Mouse (Mus musculus) neural tube, embryonic 15.5 days (tissue): Measurements from ENCODE around the gene Obox6. TPM values are rescaled to one million over a fixed set of nuclear protein-coding genes. Genes with fewer than 3 reads are reported as not detected.

Source experiments
- ATAC-seq: fragments of 200-750 bp; cut with Nextera tagmentation; 2 replicates; pipeline ENCODE4 v1.8.0; 2017; ENCODE audit warnings: mild to moderate bottlenecking, moderate TSS enrichment, moderate library complexity; ENCODE audit not compliant: low FRiP score
- H3K27ac ChIP-seq: fragments of 300-500 bp; sonication (generic); replicated peaks from 2 replicates; pipeline ENCODE4 v1.5.1; 2015; ENCODE audit warnings: mild to moderate bottlenecking, inconsistent platforms
- H3K27me3 ChIP-seq: fragments of 300-500 bp; sonication (generic); replicated peaks from 2 replicates; pipeline ENCODE4 v1.6.1; 2015; ENCODE audit warnings: inconsistent platforms
- H3K36me3 ChIP-seq: fragments of 300-500 bp; sonication (generic); 2 replicates; pipeline ENCODE4 v1.6.1; 2015; ENCODE audit warnings: inconsistent platforms
- H3K4me1 ChIP-seq: fragments of 300-500 bp; sonication (generic); 2 replicates; pipeline ENCODE4 v1.6.1; 2015; ENCODE audit warnings: inconsistent platforms
- H3K4me2 ChIP-seq: fragments of 300-500 bp; sonication (generic); 2 replicates; pipeline ENCODE4 v1.6.1; 2015; ENCODE audit warnings: inconsistent platforms, mild to moderate bottlenecking, moderate library complexity
- H3K4me3 ChIP-seq: fragments of 300-500 bp; sonication (generic); replicated peaks from 2 replicates; pipeline ENCODE4 v1.5.1; 2015; ENCODE audit warnings: mild to moderate bottlenecking, inconsistent platforms
- H3K9ac ChIP-seq: fragments of 300-500 bp; sonication (generic); replicated peaks from 2 replicates; pipeline ENCODE4 v1.6.1; 2015; ENCODE audit warnings: mild to moderate bottlenecking, inconsistent platforms
- H3K9me3 ChIP-seq: fragments of 300-500 bp; sonication (generic); replicated peaks from 2 replicates; pipeline ENCODE4 v1.6.1; 2016; ENCODE audit warnings: inconsistent platforms
- WGBS: fragments of 180-500 bp; shearing (Covaris S2); methylation state at CpG from one replicate; pipeline ENCODE4 v1.1.7; 2015; ENCODE audit warnings: mixed read lengths; 5-methylcytosine and 5-hydroxymethylcytosine counted together
- polyA plus RNA-seq: library from polyadenylated mRNA; unstranded; fragments of >200 nt; fragmentation: Nextera tagmentation; extraction: Ambion mirVana; gene quantifications from 2 replicates; pipeline ENCODE4 v1.2.1, GENCODE M21; 2015

Gene Obox6
- polyA plus RNA-seq: not detected in 2 replicates

DNA sequence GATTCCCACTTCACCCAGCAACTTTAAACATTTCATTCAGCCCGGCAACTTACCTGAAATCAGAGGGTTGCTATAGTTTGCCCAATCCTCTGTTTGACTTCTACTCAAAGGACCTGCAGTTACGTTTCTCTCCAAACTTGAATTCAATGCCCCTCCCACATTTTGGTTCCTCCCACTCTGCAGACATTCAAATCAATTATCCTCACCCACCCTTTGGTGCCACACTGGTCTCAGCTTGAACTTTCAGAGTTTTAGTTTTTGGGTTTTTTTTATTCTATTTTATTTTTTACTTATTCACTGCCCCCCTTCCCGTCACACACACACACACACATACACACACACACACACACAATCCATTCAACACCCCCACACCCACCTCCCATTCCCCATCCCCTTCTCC is at the start of gene Obox6:
Gene Obox6, minus strand, starts transcription at position 101 of the 400 bp plus-strand sequence.
- no peaks in the 10 kb centered on the region for H3K4me1 ChIP-seq
- H3K27ac ChIP-seq: no peak within 1 kb of the TSS
- no peaks in the 10 kb centered on the region for H3K36me3 ChIP-seq
- no peak within 1 kb of the TSS for H3K4me2 ChIP-seq
- 90% methylated on average over 3 of the region's 3 CpGs for WGBS
- peaks cover 16% of the 10 kb centered on the region for H3K9me3 ChIP-seq
- no peaks in the 10 kb centered on the region for H3K27me3 ChIP-seq
- no peak for ATAC-seq
- no peak within 1 kb of the TSS for H3K9ac ChIP-seq
- no peak within 1 kb of the TSS for H3K4me3 ChIP-seq

GRCm38 (mm10) chr7:15884127-15884526 is 44.6 kb upstream of the Obox6 start:
- no peak for ATAC-seq
- no peaks in the 10 kb centered on the region for H3K9me3 ChIP-seq
- 93% methylated on average over 2 of the region's 2 CpGs for whole genome bisulfite sequencing

DNA sequence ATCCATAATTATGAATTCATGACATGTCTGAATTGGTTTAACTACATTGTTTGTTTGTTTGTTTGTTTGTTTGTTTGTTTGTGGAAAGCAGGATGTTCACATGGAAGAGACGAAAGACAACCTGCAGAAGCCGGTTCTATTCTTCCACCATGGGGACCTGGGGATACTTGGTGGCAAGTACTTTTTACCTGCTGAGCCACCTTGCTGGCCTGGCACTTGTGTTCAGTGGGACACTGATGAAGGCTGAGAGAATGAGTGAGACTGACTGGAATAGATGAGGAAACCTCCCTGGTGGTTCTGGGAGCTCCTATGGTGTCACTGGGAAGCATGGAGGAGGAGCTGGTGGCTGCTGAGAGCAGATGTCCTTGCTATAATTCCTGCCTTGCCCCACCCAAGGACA is 42.8 kb upstream of the Obox6 start, which contains the start of gene Crxos:
Gene Crxos, plus strand, starts transcription at position 301 of the 400 bp plus-strand sequence.
- Histone ChIP-seq H3K27ac (no peak within 1 kb of the TSS), H3K4me1 (no peaks in the 10 kb centered on the region), H3K9me3 (no peaks in the 10 kb centered on the region), H3K27me3 (no peaks in the 10 kb centered on the region), H3K4me2 (no peak within 1 kb of the TSS), H3K9ac (no peak within 1 kb of the TSS), H3K36me3 (no peaks in the 10 kb centered on the region), H3K4me3 (no peak within 1 kb of the TSS)
- ATAC-seq: no peak
- WGBS: 95% methylated on average over 2 of the region's 2 CpGs

More at GRCm38 (mm10) chr7:15884127-15884526, 44.6 kb upstream of the Obox6 start:
- Histone ChIP-seq H3K27me3 (no peaks in the 10 kb centered on the region), H3K36me3 (no peaks in the 10 kb centered on the region), H3K4me3 (no peak overlapping the region), H3K9ac (no peak overlapping the region), H3K27ac (no peak overlapping the region), H3K4me2 (no peak overlapping the region), H3K4me1 (no peaks in the 10 kb centered on the region)

DNA sequence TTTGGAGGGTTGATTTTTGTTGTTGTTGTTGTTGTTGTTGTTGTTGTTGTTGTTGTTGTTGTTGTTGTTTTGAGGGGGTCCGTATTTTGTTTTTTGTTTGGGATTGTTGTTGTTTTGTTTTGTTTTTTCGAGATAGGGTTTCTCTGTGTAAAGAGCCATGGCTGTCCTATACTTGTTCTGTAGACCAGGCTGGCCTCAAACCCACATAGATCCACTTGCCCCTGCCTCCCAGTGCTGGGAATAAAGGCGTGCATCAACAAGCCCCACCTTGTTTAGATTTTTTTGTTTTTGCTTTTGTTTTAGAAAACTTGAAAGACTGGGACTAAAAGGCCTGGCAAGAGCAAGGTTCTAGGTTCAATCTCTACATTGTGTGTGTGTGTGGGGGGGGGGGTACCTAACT is 42.4 kb upstream of the Obox6 start:
- Histone ChIP-seq H3K9ac (no peak overlapping the region), H3K27ac (no peak overlapping the region), H3K27me3 (no peaks in the 10 kb centered on the region), H3K4me3 (no peak overlapping the region), H3K36me3 (no peaks in the 10 kb centered on the region), H3K4me2 (no peak overlapping the region), H3K4me1 (no peaks in the 10 kb centered on the region), H3K9me3 (no peaks in the 10 kb centered on the region)
- 82% methylated on average over 3 of the region's 3 CpGs for WGBS
- no peak for ATAC-seq

- H3K4me1 ChIP-seq: no peaks in the 10 kb centered on the region
- H3K27me3 ChIP-seq: no peaks in the 10 kb centered on the region
- no peak overlapping the region for H3K9ac ChIP-seq
- no peak for ATAC-seq
- no peak overlapping the region for H3K4me2 ChIP-seq
- no peaks in the 10 kb centered on the region for H3K9me3 ChIP-seq
- H3K36me3 ChIP-seq: no peaks in the 10 kb centered on the region
- H3K4me3 ChIP-seq: no peak overlapping the region
- 24% methylated on average over 7 of the region's 7 CpGs for WGBS
- H3K27ac ChIP-seq: no peak overlapping the region
Measured at GRCm38 (mm10) chr7:15881388-15881787, 41.9 kb upstream of the Obox6 start.

- Histone ChIP-seq H3K36me3 (no peaks in the 10 kb centered on the region), H3K4me1 (no peaks in the 10 kb centered on the region), H3K9me3 (no peaks in the 10 kb centered on the region), H3K27me3 (no peaks in the 10 kb centered on the region), H3K4me3 (no peak within 1 kb of the TSS), H3K27ac (no peak within 1 kb of the TSS), H3K4me2 (no peak within 1 kb of the TSS), H3K9ac (no peak within 1 kb of the TSS)
- WGBS: 44% methylated on average over 4 of the region's 4 CpGs
- ATAC-seq: no peak
Measured at GRCm38 (mm10) chr7:15879756-15880155, 40.3 kb upstream of the Obox6 start, which contains the start of gene Crx. Crx (minus strand) TSS chr7:15879968.

GRCm38 (mm10) chr7:15864104-15864503 is 24.6 kb upstream of the Obox6 start:
- 71% methylated on average over 4 of the region's 4 CpGs for WGBS
- Histone ChIP-seq H3K9ac (no peak overlapping the region), H3K4me3 (no peak overlapping the region), H3K36me3 (no peaks in the 10 kb centered on the region), H3K27me3 (no peaks in the 10 kb centered on the region), H3K27ac (no peak overlapping the region), H3K9me3 (no peaks in the 10 kb centered on the region), H3K4me2 (no peak overlapping the region), H3K4me1 (no peaks in the 10 kb centered on the region)
- no peak for ATAC-seq

DNA sequence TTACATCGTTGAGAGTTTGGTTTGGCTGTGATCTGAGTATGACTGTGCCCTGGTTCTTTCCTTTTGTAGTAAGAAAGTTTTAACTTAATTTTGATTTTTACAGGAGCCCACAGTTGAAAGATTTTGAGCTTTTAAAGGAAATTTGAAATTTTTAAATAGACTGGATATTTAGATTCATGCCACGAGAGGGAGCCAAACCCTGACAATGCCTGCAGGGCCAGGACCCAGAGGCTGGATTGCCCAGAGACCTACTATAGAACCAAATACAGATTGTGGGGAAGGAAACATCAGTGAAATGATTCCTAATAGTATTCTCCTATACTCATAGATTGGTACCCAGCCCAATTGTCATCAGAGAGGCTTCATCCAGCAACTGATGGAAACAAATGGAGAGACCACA is 20.2 kb upstream of the Obox6 start:
- no peaks in the 10 kb centered on the region for H3K4me1 ChIP-seq
- no peak overlapping the region for H3K9ac ChIP-seq
- no peaks in the 10 kb centered on the region for H3K36me3 ChIP-seq
- WGBS: 55% methylated on average over 2 of the region's 2 CpGs
- no peak overlapping the region for H3K4me2 ChIP-seq
- no peaks in the 10 kb centered on the region for H3K27me3 ChIP-seq
- ATAC-seq: no peak
- H3K27ac ChIP-seq: no peak overlapping the region
- no peaks in the 10 kb centered on the region for H3K9me3 ChIP-seq
- no peak overlapping the region for H3K4me3 ChIP-seq

Other genes starting within 250 kb of the Obox6 start
- gene Obox3, start 199.8 kb downstream of the Obox6 start, polyA plus RNA-seq: not detected in 2 replicates
- gene Obox5, start 89.5 kb downstream of the Obox6 start, polyA plus RNA-seq: not detected in 2 replicates
- gene Crx, start 40.3 kb upstream of the Obox6 start, polyA plus RNA-seq: not detected in 2 replicates
- not detected in 2 replicates for gene Crxos, start 42.9 kb upstream of the Obox6 start, polyA plus RNA-seq
- gene Selenow, start 82.7 kb upstream of the Obox6 start, polyA plus RNA-seq: 1,268 and 1,471 TPM in 2 replicates
- 108 and 127 TPM in 2 replicates for gene Nop53, start 106.4 kb upstream of the Obox6 start, polyA plus RNA-seq
- gene Ehd2, start 127.9 kb upstream of the Obox6 start, polyA plus RNA-seq: 9.2 and 14.8 TPM in 2 replicates
- gene Bicra, start 208.2 kb upstream of the Obox6 start, polyA plus RNA-seq: 6.6 and 7.3 TPM in 2 replicates
- gene Zfp541, start 222.1 kb upstream of the Obox6 start, polyA plus RNA-seq: 0.15 and 0.17 TPM in 2 replicates